Mouse (Mus musculus) left cerebral cortex, adult 8-10 months (tissue): ENCODE measurements at regions not wholly inside any gene's neighbourhood (a gene's known extent, or its start where the extent isn't known, plus 50 kb on each side); places are given as distances from the start of the nearest gene placed in this dataset.

Experiments
- DNase-seq, 2 experiments: peaks; one replicate each; pipeline ENCODE4 v3.0.0; 2022; ENCODE audit warnings: low spot score in 2 of 2

DNA sequence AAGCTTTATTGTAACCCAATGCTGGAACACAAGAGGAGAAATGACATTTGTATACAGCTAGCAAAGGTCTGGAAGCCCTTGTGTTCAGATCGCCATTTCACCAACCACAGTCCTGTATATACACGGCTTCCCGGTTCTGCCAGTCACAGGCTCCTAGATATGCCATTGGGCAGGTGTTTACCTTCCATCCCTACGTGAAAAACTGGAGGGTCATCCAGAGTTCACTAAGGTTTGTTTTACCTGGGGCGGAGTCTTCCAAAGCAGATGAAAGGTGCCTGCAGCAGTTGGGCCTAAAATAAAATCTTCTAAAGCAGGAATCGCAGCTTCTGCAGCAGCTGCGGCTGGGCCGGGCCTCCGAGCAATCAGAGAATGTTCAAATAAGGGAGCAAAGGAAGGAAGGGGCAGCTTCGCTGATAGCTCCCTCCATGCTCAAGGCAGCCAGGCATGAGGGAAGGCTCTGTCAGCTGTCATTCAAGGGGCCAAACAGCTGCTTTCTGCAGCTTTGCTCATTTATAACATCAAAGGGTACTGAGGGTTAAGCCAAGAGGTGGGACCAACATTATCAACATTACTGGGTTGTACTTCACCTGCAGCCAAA lies 81.7 kb upstream of the Hmga2 start:
- no peak for DNase-seq

DNA sequence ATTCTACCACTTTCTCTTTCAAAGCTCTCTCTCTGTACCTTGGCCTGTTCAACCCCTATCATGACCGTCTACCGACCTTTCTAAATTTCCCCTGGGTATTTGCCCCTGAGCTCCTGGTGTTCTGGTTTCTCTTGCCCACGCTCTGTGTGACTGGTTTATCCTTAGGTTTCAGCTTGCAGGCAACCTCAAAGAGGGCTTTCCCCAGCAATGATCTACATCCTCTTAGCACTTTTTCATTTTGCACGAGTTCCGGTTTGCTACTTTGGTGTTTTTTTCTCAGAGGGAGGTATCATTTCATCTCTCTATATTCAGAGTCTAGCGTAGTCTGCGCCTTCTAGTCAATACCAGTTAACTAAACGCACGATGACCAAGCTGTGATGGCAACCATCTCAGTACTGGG lies 79.8 kb upstream of the Hmga2 start:
- DNase-seq: no peak

DNA sequence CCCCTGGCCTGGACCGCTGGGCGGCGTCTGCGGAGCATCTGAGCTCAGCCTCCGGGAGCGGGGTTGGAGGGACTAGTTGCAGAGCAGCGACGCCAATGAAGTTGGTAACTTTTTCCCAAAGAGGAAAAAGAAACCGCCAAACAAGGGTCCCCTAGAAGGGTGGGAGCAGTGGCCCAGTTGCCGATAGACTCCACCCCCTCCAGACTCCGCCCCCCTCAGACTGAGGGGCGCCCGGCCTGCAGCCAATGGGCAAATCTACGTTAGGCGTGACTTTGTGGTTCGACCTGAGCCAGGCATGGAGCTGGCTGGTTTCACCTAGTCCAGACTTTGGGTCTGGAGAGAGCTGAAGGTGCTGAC lies 76.8 kb upstream of the Hmga2 start:
- no peak for DNase-seq

DNA sequence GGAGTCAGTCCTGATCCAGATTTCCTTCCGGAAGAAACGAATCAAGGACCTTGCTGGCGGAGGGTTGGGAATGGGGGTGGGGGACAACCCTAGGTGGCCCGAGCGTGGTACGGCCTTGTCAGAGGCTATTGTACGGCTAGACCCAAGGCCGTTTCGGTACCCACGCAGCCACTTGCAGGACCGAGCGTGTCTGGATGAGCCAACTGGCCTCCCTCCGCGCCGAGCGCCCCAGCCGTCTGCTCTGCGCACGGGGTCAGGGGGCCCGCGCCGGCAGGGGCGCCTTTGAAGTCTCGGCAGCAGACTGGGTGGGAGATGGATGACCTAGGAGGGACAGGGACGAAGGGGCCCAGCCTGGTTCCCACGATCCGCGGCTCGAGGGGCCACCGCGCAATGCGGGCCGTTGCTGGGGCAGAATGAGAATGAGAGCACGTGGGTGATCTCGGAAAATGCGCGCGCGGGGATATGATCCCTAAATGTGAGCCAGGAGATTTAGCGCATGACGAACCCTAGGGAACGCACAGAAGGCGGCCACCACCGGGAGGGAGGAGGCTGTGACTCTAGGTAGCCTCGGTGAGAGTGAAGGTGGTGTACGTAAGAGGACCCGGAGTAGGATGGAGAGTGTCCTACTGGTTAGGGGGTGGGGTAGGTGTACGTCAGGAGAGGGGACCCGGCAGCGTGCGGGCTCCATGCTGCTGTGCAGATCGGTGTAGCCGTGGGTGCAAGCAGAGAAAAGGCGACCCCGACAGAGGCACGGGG lies 76.2 kb upstream of the Hmga2 start:
- DNase-seq: peak in 1 of 2 experiments; percentile 2

DNA sequence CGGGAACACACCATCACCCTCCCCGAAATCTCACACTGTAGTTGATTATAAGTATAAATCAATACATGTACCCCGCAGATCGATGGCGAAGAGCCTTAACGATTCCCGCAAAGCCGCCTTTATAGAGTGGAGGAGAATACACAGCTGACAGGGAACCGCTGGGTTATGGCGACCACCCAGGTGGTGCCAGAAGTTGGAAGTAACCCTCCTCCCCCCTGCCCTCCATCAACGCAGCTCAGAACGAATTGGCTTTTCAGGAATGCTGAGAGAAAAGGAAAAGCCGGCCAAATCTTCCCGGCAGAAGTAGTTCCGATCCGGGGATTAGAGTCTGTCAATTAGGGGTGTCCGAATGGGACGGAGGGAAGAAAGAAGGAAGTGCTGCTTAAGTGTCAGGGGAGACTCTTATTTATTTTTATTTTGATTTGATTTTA lies 75.6 kb upstream of the Hmga2 start:
- DNase-seq: peak in 1 of 2 experiments; percentile 8

DNA sequence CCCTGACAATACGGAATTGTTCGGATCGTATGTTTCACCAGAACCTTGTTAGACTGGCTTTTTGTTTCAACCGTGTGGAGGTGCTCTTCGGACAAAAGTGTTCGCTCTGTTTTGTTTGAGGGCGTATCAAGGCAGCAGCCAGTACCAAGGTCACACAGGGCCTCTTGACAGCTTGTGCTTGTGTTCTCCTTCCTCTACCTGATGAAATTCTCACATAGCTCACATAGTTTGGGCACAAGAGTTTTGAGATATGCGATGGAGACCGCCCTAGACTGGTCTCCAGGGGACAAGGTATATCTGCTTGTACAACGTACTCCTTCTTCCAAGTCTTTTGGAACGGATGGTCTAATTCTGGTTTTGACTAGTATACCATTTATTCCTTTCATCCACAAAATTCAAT lies 70.9 kb upstream of the Hmga2 start:
- no peak for DNase-seq

DNA sequence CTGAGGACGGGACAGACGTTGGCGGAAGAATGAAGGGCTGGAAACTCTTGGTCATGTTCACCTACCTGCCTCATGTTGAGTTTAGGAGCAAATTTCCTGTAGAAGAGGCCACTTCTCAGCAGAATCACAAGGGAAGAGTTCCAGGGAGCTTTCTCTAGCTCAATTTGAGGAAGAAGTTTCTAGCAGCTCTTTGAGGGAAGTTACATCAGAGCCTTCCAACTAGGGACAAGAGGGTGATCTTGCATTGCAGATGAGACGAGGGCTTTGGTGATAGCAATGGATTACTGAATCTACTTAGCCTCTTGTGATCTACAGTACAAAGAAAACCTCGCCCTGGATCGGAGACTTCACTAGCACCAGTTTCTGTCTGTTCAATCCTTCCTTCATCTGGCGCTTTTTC lies 65.3 kb upstream of the Hmga2 start:
- no peak for DNase-seq

DNA sequence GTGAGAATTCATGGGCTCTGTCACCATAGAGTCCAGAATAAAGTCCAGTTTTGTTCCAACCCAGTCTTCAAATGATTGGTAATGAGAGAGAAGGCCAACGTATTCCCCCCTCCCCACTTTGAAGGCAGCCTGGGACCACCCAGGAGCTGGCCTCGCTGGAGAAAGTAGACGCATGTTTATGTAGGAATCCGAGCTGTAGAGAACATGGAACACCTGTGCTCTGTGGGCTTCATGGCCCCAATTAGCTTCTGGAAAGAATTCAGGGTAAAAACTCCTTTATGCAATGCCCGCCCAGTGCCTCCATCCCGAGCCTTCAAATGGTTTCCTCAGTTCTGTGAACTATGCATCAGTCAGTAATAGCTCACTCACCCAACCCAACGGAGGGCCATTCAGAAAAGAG lies 62.3 kb upstream of the Hmga2 start:
- DNase-seq: no peak

DNA sequence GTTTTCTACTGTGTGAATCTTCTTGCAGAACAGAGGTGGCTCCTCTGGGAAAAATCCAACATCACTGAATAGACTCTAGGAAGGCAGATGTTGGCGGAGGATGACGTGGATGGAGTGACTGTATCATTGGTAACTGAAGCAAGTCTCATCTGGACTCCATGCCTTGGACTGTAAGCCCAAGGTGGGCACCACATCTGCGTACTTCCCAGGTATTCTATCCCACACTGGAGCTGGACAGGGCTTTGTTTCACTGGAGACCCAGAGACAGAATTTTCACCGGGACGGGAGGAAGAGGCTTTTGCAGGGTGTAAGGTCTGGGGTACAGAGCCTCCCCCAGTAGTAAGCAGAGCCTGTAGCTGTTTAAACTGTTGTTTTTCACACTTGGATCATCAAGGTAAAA lies 52.1 kb upstream of the Hmga2 start:
- no peak for DNase-seq

DNA sequence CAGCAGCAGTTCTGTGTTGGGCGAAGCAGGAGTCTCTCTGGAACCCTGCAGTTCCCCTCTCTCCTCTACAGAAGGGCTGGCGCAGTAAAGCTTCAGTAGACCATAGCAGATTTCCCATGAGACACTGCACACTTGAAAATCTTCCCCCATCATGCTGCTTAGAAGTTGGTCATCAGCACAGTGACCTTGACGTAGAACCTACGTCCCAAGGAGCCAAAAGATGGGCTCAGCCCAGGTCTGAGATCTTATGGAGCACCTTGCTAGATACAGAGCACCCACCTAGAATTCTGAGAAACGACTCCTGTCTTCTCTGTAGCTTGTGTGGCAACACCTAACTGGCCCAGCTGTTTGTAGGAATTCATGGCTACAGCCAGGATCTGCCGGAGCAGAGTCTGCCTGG lies 51.7 kb upstream of the Hmga2 start:
- no peak for DNase-seq

DNA sequence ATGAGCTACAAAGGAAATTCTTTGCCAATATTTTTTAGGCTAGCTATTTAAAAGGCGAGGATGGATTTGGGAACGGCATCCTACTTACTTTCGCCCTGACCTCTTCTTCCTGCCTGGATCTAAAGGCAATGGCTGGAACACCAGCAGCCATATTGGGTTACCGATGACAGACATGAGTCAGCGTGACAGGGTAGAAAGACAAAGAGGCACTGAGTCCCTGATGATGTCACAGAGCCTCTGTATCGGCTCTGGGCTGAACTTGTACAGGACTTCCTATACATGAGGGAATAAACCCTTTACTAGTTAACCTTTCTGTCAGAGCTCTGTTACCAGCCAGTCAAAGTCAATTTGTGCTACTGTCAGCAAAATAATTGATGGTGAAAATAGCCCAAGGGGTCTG lies 50.7 kb upstream of the Hmga2 start:
- no peak for DNase-seq
